Mouse (Mus musculus): ENCODE data around the gene Mettl26.
A peak's percentile ranks its signal among the peaks of the same experiment; 100 is the strongest.

Gene Mettl26

DNA sequence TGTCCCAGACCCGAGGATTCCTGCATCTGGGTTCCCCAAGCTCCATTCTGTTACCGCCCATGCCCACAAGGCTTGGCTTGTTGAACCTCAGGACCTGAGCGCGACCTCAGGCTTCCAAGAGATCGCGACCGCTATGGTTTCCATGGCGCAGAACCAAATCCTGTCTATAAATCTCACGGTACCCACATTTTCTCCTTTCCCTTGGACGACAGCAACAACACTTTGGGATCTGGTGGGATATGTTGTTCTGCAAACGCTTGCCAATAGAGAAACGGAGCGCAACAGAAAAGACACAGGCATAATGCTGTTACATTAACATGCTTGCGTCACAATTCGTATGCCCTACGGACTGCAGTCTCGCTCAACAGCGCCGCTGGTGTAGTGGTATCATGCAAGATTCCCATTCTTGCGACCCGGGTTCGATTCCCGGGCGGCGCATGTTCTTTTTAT is at the start of gene Mettl26:
TSS of gene Mettl26 (plus strand) at position 354 of the 450 bp plus-strand sequence.
- peak; percentile 79 for DNase-seq (ENCODE audit: low read depth, low spot score)

DNA sequence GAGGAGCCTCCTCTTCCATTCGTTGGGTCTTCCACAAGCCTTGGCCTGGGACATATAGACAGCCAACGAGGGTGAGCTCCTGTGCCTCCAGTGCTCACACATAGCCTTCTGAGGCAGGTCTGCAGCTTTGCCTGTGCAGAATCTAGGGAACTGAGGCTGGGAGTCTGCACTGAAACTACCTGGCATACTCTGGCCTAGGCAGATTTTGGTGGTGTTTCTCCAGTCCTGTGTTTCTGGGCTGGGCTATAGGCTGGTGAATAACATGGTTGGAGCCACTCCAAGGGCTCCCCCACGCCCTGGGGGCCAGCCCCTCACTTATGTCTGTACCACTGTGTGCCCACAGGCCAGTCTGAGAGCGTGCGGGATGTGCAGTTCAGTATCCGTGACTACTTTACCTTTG is 49.6 kb upstream of the Mettl26 start:
- DNase-seq (ENCODE audit: low read depth, low spot score), result no peak

DNA sequence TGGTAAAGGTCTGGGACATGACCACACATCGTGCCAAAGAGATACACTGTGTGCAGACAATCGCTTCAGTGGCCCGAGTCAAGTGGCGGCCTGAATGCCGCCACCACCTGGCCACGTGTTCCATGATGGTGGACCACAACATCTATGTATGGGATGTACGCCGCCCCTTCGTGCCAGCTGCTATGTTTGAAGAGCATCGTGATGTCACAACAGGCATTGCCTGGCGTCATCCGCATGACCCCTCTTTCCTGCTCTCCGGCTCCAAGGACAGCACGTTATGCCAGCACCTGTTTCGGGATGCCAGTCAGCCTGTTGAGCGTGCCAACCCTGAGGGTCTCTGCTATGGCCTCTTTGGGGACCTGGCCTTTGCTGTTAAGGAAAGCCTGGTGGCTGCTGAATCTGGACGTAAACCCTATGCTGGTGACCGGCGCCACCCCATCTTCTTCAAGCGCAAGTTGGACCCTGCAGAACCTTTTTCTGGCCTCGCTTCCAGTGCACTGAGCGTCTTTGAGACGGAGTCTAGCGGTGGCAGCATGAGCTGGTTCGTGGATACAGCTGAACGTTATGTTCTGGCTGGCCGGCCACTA is 48.8 kb upstream of the Mettl26 start:
- no peak for DNase-seq (ENCODE audit: low read depth, low spot score)

GRCm38 (mm10) chr17:25827011-25827410 is 47.9 kb upstream of the Mettl26 start:
- no peak for DNase-seq (ENCODE audit: low read depth, low spot score)

- DNase-seq (ENCODE audit: low read depth, low spot score), result no peak
Observed at GRCm38 (mm10) chr17:25827546-25828222, 47.2 kb upstream of the Mettl26 start.

DNA sequence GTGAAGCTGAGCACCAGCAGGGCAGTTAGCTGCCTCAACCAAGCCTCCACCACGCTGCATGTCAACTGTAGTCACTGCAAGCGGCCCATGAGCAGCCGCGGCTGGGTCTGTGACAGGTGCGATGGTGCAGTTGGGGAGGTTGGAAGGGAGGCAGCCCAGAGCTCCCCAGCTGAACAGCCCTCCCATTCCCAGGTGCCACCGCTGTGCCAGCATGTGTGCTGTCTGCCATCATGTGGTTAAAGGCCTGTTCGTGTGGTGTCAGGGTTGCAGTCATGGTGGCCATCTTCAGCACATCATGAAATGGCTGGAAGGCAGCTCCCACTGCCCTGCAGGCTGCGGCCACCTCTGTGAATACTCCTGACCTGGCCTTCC is 46.7 kb upstream of the Mettl26 start:
- DNase-seq (ENCODE audit: low read depth, low spot score), result no peak

- peak; percentile 68 for DNase-seq (ENCODE audit: low read depth, low spot score)
Observed at GRCm38 (mm10) chr17:25828712-25829557, 45.9 kb upstream of the Mettl26 start, which contains the start of gene Jmjd8. Jmjd8 (plus strand) TSS chr17:25828867.

- DNase-seq (ENCODE audit: low read depth, low spot score), result no peak
Observed at GRCm38 (mm10) chr17:25829558-25830017, 45.3 kb upstream of the Mettl26 start.

DNA sequence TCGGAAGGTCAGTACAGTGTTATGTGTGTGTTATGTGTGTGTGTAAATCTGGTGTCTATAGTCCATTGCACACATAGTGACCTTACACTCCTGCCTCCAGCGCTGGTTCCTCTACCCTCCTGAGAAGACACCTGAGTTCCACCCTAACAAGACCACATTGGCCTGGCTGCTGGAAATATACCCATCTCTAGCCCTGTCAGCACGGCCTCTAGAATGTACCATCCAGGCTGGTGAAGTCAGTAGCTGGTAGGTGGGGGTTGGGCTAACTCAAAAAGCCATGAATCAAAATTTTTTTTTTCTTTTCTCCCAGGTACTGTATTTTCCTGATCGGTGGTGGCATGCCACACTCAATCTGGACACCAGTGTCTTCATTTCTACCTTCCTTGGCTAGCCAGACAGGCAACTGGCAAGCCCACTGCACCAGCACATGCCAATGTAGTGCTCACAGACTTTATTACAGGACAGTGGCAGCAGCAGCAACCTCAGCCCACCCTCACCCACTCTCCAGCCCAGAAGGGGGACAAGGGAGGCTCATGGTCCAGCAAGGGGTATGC is 44.6 kb upstream of the Mettl26 start:
- no peak for DNase-seq (ENCODE audit: low read depth, low spot score)

DNA sequence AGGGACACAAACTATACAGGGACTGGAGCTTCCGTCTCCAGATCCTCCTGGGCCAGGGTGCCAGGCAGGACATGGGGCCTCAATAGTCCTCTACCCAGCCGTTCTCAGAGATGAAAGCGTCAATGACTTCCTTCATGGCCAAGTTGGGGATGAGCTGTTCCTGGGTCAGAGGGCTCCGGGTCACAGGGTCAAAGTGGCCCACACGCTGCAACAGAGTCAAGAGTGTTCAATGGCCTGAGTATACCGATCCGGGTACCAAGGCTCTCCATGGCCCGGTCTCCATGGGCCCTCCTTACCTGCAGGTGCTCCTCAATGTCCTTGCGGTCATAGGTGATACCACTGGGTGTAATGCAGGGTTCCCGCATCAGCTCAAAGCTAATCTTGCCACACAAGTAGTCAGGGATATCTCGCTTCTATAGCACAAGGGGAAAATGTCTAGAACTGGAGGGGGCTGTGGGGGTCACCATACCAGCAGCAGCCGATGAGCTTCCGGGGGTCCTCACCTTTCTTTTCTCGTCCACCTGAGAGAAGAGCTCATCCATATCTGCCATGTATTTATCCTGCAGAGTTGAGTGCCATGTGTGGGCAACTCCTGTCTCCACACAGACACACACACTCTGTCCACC is 44.0 kb upstream of the Mettl26 start:
- no peak for DNase-seq (ENCODE audit: low read depth, low spot score)

- no peak for DNase-seq (ENCODE audit: low read depth, low spot score)
Observed at GRCm38 (mm10) chr17:25831451-25832281, 43.2 kb upstream of the Mettl26 start.

GRCm38 (mm10) chr17:25832436-25833290 is 42.2 kb upstream of the Mettl26 start:
- DNase-seq (ENCODE audit: low read depth, low spot score), result peak; percentile 97

DNA sequence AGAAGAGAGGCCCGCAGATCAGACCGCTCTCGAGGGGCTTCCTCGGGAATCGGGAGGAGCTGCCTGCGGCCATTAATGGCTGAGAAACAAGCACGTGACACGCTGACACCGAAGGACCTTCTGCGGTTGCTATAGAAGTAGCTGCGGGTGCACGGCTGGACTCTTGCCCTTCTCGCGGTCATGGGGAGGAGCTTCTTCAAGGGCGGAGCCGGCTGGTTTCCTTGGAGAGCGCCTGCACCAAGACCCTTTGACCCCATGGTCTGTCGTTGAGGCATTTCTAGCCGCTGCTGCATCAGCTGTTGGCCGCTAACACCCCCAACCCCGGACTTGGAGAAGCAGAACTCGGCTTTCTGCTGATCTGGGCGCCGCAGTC is 41.6 kb upstream of the Mettl26 start, which contains the start of gene Stub1:
TSS of gene Stub1 (minus strand) at position 114 of the 373 bp plus-strand sequence.
- DNase-seq (ENCODE audit: low read depth, low spot score), result no peak

GRCm38 (mm10) chr17:25833961-25834594 is 40.8 kb upstream of the Mettl26 start:
- DNase-seq (ENCODE audit: low read depth, low spot score), result no peak

DNA sequence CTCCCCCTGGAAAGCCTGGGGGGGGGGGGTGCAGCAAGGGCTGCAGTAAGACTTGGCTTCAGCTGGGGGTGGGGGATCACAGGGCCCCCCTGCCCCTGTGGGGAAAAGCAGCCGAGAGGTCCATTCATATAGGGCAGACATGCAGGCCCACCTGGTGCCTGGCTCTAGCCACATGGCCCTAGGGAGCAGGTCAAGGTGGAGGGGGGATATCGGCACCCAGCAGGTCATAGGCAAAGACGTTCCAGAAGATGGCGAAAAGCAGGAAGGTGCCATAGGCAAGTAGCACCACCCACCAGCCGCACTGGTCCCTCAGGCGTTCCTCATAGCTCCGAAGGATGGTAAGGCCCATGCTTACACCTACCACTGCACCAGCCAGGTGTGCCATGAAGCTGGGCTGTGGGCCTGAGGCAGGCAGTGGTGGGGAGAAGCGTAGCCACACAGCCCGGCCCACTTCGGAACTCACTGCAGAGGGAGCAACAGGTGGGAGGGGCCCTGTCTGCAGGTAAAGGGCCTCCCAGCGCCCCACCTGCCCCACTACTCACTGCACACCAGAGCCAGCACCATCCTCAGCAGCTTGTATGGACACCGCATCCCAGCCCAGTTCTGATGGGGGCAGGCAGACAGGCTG is 40.2 kb upstream of the Mettl26 start:
- no peak for DNase-seq (ENCODE audit: low read depth, low spot score)

- DNase-seq (ENCODE audit: low read depth, low spot score), result no peak
Observed at GRCm38 (mm10) chr17:25835301-25835700, 39.6 kb upstream of the Mettl26 start.

GRCm38 (mm10) chr17:25835816-25836215 is 39.1 kb upstream of the Mettl26 start:
- no peak for DNase-seq (ENCODE audit: low read depth, low spot score)

- no peak for DNase-seq (ENCODE audit: low read depth, low spot score)
Observed at GRCm38 (mm10) chr17:25836397-25837075, 38.3 kb upstream of the Mettl26 start.

Measured in retina, adult 2 months (tissue).